Mouse (Mus musculus): ENCODE measurements at regions not wholly inside any gene's neighbourhood (a gene's known extent, or its start where the extent isn't known, plus 50 kb on each side); places are given as distances from the start of the nearest gene placed in this dataset.
A peak's percentile ranks its signal among the peaks of the same experiment; 100 is the strongest.

- intact Hi-C loops (cut with DNase I; ENCODE audit: low total_unique reads), result loop anchor here (5.0 kb wide), 1 partner anchor 1625 kb away; no protein-coding TSS in a partner anchor
- peak; percentile 22 for DNase-seq
These were observed 471.7 kb downstream of the Kcnj2 start for GRCm38 (mm10) chr11:111537654-111538053.

- intact Hi-C loops (cut with DNase I; ENCODE audit: low total_unique reads), result loop anchor here (5.0 kb wide), 1 partner anchor 1622 kb away; no protein-coding TSS in a partner anchor
- DNase-seq, result no peak
These were observed 474.0 kb downstream of the Kcnj2 start for GRCm38 (mm10) chr11:111539960-111540359.

- no peak for DNase-seq
- intact Hi-C loops (cut with DNase I; ENCODE audit: low total_unique reads), result no loop called here
These were observed 479.3 kb downstream of the Kcnj2 start for GRCm38 (mm10) chr11:111545291-111545690.

GRCm38 (mm10) chr11:111555131-111555530, 489.2 kb downstream of the Kcnj2 start:
- intact Hi-C loops (cut with DNase I; ENCODE audit: low total_unique reads), result no loop called here
- DNase-seq, result no peak

GRCm38 (mm10) chr11:111555615-111556014, 489.7 kb downstream of the Kcnj2 start:
- intact Hi-C loops (cut with DNase I; ENCODE audit: low total_unique reads), result no loop called here

GRCm38 (mm10) chr11:111558302-111559140, 492.6 kb downstream of the Kcnj2 start:
- DNase-seq, result no peak
- intact Hi-C loops (cut with DNase I; ENCODE audit: low total_unique reads), result no loop called here

More at GRCm38 (mm10) chr11:111555615-111556014, 489.7 kb downstream of the Kcnj2 start:
- DNase-seq, result no peak

GRCm38 (mm10) chr11:111563171-111563570, 497.2 kb downstream of the Kcnj2 start:
- intact Hi-C loops (cut with DNase I; ENCODE audit: low total_unique reads), result no loop called here
- DNase-seq, result no peak

GRCm38 (mm10) chr11:111568041-111568440, 502.1 kb downstream of the Kcnj2 start:
- no peak for DNase-seq
- intact Hi-C loops (cut with DNase I; ENCODE audit: low total_unique reads), result no loop called here

- intact Hi-C loops (cut with DNase I; ENCODE audit: low total_unique reads), result no loop called here
- DNase-seq, result no peak
These were observed 502.9 kb downstream of the Kcnj2 start for GRCm38 (mm10) chr11:111568876-111569275.

GRCm38 (mm10) chr11:111577883-111578282, 511.9 kb downstream of the Kcnj2 start:
- intact Hi-C loops (cut with DNase I; ENCODE audit: low total_unique reads), result no loop called here
- DNase-seq, result no peak

- DNase-seq, result no peak
- intact Hi-C loops (cut with DNase I; ENCODE audit: low total_unique reads), result no loop called here
These were observed 517.0 kb downstream of the Kcnj2 start for GRCm38 (mm10) chr11:111582980-111583379.

GRCm38 (mm10) chr11:111583606-111584005, 517.6 kb downstream of the Kcnj2 start:
- no peak for DNase-seq
- intact Hi-C loops (cut with DNase I; ENCODE audit: low total_unique reads), result no loop called here

GRCm38 (mm10) chr11:111599456-111599855, 533.5 kb downstream of the Kcnj2 start:
- DNase-seq, result no peak
- intact Hi-C loops (cut with DNase I; ENCODE audit: low total_unique reads), result no loop called here

- intact Hi-C loops (cut with DNase I; ENCODE audit: low total_unique reads), result no loop called here
- DNase-seq, result no peak
These were observed 539.2 kb downstream of the Kcnj2 start for GRCm38 (mm10) chr11:111605146-111605545.

- no peak for DNase-seq
- intact Hi-C loops (cut with DNase I; ENCODE audit: low total_unique reads), result no loop called here
These were observed 544.6 kb downstream of the Kcnj2 start for GRCm38 (mm10) chr11:111610522-111611015.

- DNase-seq, result no peak
- intact Hi-C loops (cut with DNase I; ENCODE audit: low total_unique reads), result no loop called here
These were observed 577.6 kb downstream of the Kcnj2 start for GRCm38 (mm10) chr11:111643603-111644002.

- intact Hi-C loops (cut with DNase I; ENCODE audit: low total_unique reads), result no loop called here
- DNase-seq, result no peak
These were observed 586.9 kb downstream of the Kcnj2 start for GRCm38 (mm10) chr11:111652882-111653281.

- no peak for DNase-seq
- intact Hi-C loops (cut with DNase I; ENCODE audit: low total_unique reads), result no loop called here
These were observed 591.8 kb downstream of the Kcnj2 start for GRCm38 (mm10) chr11:111657778-111658177.

- DNase-seq, result no peak
- intact Hi-C loops (cut with DNase I; ENCODE audit: low total_unique reads), result no loop called here
These were observed 592.7 kb downstream of the Kcnj2 start for GRCm38 (mm10) chr11:111658362-111659309.

- intact Hi-C loops (cut with DNase I; ENCODE audit: low total_unique reads), result no loop called here
- DNase-seq, result no peak
These were observed 597.3 kb downstream of the Kcnj2 start for GRCm38 (mm10) chr11:111663269-111663668.

Data from gastrocnemius, postnatal 14 days (tissue).